Mouse (Mus musculus) c-Kit-negative CD71-positive TER-119-positive erythroid progenitor cells, embryonic 14.5 days (primary cell): ENCODE measurements around the gene Zscan4f.
"Not testable (repeated sequence)": the region's sequence is repeated elsewhere in the genome, so short reads cannot be mapped to it uniquely, and the experiment has no call there.

ENCODE experiments used
- DNase-seq: peaks from one replicate; pipeline ENCODE4 v3.0.0-alpha.2; 2013; ENCODE audit warnings: low read depth, low spot score

Zscan4f gene

GRCm38 (mm10) chr7:11397615-11398014, at the start of gene Zscan4f:
Gene Zscan4f (plus strand): TSS chr7:11397915.
- not testable (repeated sequence) for DNase-seq

GRCm38 (mm10) chr7:11384641-11385040, 13.1 kb upstream of the Zscan4f start:
- not testable (repeated sequence) for DNase-seq
